Mouse (Mus musculus): ENCODE results near the gene Dok3. TPM values are rescaled to one million over a fixed set of nuclear protein-coding genes. Genes with fewer than 3 reads are reported as not detected.

Gene Dok3
- total and polyA plus RNA-seq, 3 experiments: 1.6 to 4.3 TPM; not detected in 1

DNA sequence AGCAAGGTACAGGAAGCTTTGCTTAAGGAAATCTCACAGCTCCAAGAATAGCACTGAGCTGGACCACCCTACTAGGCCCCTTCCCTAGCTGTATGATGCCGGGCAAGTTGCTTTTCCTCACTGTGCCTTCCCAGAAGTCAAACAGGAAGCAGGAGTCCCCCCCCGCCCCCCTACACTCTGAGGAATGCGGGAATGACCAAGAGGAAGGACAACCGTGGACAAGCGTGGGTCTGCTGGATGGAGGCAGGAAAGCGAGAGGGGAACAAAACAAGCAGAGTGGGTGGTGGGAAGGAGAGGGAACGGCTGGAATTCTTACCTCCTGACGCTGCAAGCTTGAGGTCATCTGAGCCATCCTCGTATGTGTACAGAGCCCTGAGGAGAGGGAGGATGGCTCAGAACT lies 46.0 kb downstream of the Dok3 start:
- Histone ChIP-seq H3K79me2 (ENCODE audit: control insufficient read depth, insufficient read depth, low read length, poor library complexity) (no peaks in the 10 kb centered on the region), H3K9me3 (replicated peaks; ENCODE audit: insufficient read depth, low read length) (no peaks in the 10 kb centered on the region), H3K27ac (ENCODE audit: control insufficient read depth, low read depth, low read length) (no peak overlapping the region), H3K9ac (ENCODE audit: control insufficient read depth, low read depth, low read length, poor library complexity, severe bottlenecking) (no peak overlapping the region), H3K36me3 (ENCODE audit: control insufficient read depth in 1 of 2, insufficient read depth in 2 of 2, low read length in 2 of 2) (peaks cover 0 to 9% of the 10 kb centered on the region in 2 experiments; a peak in 2 of 4 replicates), H3K4me1 (ENCODE audit: control insufficient read depth in 1 of 2, insufficient read depth in 2 of 2, low read length in 2 of 2) (peaks cover 5 to 17% of the 10 kb centered on the region in 2 experiments; a peak in 3 of 4 replicates), H3K4me3 (ENCODE audit: control insufficient read depth in 1 of 2, insufficient read depth in 1 of 2, low read depth in 2 of 2, low read length in 2 of 2) (no peak overlapping the region), H3K27me3 (ENCODE audit: control insufficient read depth in 1 of 2, insufficient read depth in 2 of 2, low read length in 2 of 2) (peaks cover 0 to 5% of the 10 kb centered on the region in 2 experiments; a peak in 3 of 4 replicates)
- TF ChIP-seq RAD21 (IDR thresholded peaks at IDR 0.05; ENCODE audit: low read depth, low read length) (no peak), POLR2AphosphoS5 (IDR thresholded peaks at IDR 0.05; ENCODE audit: borderline replicate concordance, low read depth, low read length) (no peak), MEF2A (IDR thresholded peaks at IDR 0.05; ENCODE audit: extremely low read depth, insufficient replicate concordance, low read depth, low read length, poor library complexity, severe bottlenecking) (no peak), UBTF (IDR thresholded peaks at IDR 0.05; ENCODE audit: borderline replicate concordance, insufficient read depth, low read depth, low read length) (no peak), GATA1 (IDR thresholded peaks at IDR 0.05; ENCODE audit: low read depth, low read length) (no peak), HCFC1 (IDR thresholded peaks at IDR 0.05; ENCODE audit: low read depth, low read length) (no peak), MAZ (IDR thresholded peaks at IDR 0.05; ENCODE audit: low read depth, low read length) (no peak), CHD2 (IDR thresholded peaks at IDR 0.05; ENCODE audit: low read length) (no peak), CHD1 (IDR thresholded peaks at IDR 0.05; ENCODE audit: low read depth, low read length) (no peak), POLR2A (IDR thresholded peaks at IDR 0.05; ENCODE audit: control insufficient read depth in 1 of 2, insufficient read depth in 1 of 2, low read depth in 1 of 2, low read length in 2 of 2, poor library complexity in 1 of 2) (no peak), RCOR1 (IDR thresholded peaks at IDR 0.05; ENCODE audit: low read depth, low read length) (no peak), USF1 (IDR thresholded peaks at IDR 0.05; ENCODE audit: low read depth, low read length) (no peak), ZC3H11A (IDR thresholded peaks at IDR 0.05; ENCODE audit: low read depth, low read length) (no peak), ZKSCAN1 (IDR thresholded peaks at IDR 0.05; ENCODE audit: low read depth, low read length) (no peak), MYC (IDR thresholded peaks at IDR 0.05; ENCODE audit: low read depth, low read length) (no peak), JUND (IDR thresholded peaks at IDR 0.05; ENCODE audit: low read depth, low read length) (no peak)
- DNase-seq (ENCODE audit: low read depth, low spot score): no peak

DNA sequence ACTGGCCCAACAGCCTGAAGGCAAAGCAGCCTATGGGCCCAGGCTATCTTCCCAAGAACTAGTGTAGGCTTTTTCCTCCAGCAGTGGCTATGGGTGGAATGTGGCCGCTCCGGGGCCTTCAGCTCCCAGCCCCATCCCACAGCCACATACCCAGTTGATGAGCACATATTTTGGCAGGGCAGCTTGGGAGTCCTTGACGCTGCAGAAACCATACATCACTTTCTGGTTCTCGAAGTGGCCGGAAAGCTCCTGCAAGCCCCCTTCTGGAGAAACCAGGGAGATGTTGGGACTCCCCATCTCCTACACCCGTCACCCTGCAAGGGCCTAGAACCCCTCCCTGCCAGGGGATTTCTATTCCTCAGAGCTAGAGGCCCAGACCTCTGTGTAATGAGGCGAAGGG lies 46.6 kb downstream of the Dok3 start:
- Histone ChIP-seq H3K9me3 (replicated peaks; ENCODE audit: insufficient read depth, low read length) (no peaks in the 10 kb centered on the region), H3K4me1 (ENCODE audit: control insufficient read depth in 1 of 2, insufficient read depth in 2 of 2, low read length in 2 of 2) (peaks cover 5 to 17% of the 10 kb centered on the region in 2 experiments; a peak in 3 of 4 replicates)
- DNase-seq (ENCODE audit: low read depth, low spot score): no peak

More for the DNA sequence above, 46.6 kb downstream of the Dok3 start:
- Histone ChIP-seq H3K27me3 (ENCODE audit: control insufficient read depth in 1 of 2, insufficient read depth in 2 of 2, low read length in 2 of 2) (peaks cover 0 to 5% of the 10 kb centered on the region in 2 experiments; a peak in 3 of 4 replicates), H3K79me2 (ENCODE audit: control insufficient read depth, insufficient read depth, low read length, poor library complexity) (no peaks in the 10 kb centered on the region), H3K9ac (ENCODE audit: control insufficient read depth, low read depth, low read length, poor library complexity, severe bottlenecking) (no peak overlapping the region), H3K4me3 (ENCODE audit: control insufficient read depth in 1 of 2, insufficient read depth in 1 of 2, low read depth in 2 of 2, low read length in 2 of 2) (no peak overlapping the region), H3K27ac (ENCODE audit: control insufficient read depth, low read depth, low read length) (no peak overlapping the region), H3K36me3 (ENCODE audit: control insufficient read depth in 1 of 2, insufficient read depth in 2 of 2, low read length in 2 of 2) (peaks cover 0 to 9% of the 10 kb centered on the region in 2 experiments; a peak in 2 of 4 replicates)
- TF ChIP-seq USF1 (IDR thresholded peaks at IDR 0.05; ENCODE audit: low read depth, low read length) (no peak), ZC3H11A (IDR thresholded peaks at IDR 0.05; ENCODE audit: low read depth, low read length) (no peak), POLR2AphosphoS5 (IDR thresholded peaks at IDR 0.05; ENCODE audit: borderline replicate concordance, low read depth, low read length) (no peak), MAFK (IDR thresholded peaks at IDR 0.05; ENCODE audit: borderline replicate concordance, low read depth, low read length) (no peak), ETS1 (IDR thresholded peaks at IDR 0.05; ENCODE audit: low read depth, low read length) (no peak), SIN3A (IDR thresholded peaks at IDR 0.05; ENCODE audit: low read length) (no peak), TBP (IDR thresholded peaks at IDR 0.05; ENCODE audit: low read depth, low read length) (no peak), E2F4 (IDR thresholded peaks at IDR 0.05; ENCODE audit: borderline replicate concordance, low read depth, low read length) (no peak), EP300 (IDR thresholded peaks at IDR 0.05; ENCODE audit: low read depth in 1 of 2, low read length in 2 of 2) (no peak)

All from MEL (cell line).